Mouse (Mus musculus): ENCODE measurements around the gene Creb3l1. TPM values are rescaled to one million over a fixed set of nuclear protein-coding genes. Genes with fewer than 3 reads are reported as not detected.

The Creb3l1 gene
- polyA plus RNA-seq, 1 experiment, result 10.9 TPM

DNA sequence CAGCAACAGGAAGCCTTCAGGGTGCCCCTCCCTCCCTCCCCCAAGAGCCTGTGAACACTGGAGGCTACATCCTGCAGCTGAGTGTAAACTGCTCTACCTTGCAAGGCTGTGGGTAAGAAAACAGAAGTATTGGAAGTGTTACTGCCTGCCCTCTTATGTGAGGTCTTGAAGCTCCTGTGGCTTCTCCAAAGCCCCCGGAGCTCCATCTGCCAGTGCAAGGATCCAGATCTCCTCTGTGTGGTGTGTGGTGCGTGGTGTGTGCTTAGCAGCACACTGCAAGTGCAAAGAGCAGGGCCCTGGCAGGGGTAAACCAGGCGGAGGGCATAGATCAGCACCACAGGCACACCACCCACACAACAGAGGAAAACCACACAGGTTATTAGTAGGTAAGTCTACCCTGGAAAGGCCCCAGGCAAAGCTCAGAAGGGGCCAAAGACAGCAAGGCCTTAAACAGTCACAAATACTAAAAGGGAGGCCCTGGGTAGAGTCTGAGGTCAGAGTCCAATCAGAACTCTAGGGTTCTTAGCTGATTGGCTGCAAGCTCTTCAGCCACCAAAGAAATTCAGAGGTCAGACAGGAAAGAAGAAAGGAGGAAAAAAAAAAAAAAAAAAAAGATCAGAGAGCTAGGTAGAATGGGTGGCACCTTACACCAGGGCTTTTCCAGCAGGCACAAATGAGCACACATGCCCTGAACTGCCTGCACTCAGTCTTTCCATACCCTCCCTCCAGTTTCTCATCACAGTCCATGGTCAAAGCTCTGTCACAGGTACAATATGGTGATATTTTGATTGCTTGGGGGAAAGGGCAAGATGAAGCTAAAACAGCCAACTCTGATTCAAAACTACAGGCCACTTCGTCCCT is 62.2 kb downstream of the Creb3l1 start:
- TF ChIP-seq CTCF (IDR thresholded peaks at IDR 0.05; ENCODE audit: low read depth, low read length), result no peak
- TF ChIP-seq EP300 (IDR thresholded peaks at IDR 0.05; ENCODE audit: insufficient read depth, low read depth, low read length), result no peak
- TF ChIP-seq POLR2A (IDR thresholded peaks at IDR 0.05; ENCODE audit: insufficient read depth, low read length), result no peak
- H3K4me1 ChIP-seq (ENCODE audit: control insufficient read depth, insufficient read depth, low read length), result peaks cover 13% of the 10 kb centered on the region
- no peaks in the 10 kb centered on the region for H3K36me3 ChIP-seq (ENCODE audit: control insufficient read depth, insufficient read depth, low read length, poor library complexity, severe bottlenecking)
- H3K27ac ChIP-seq (ENCODE audit: insufficient read depth, low read length), result no peak overlapping the region
- H3K27me3 ChIP-seq (ENCODE audit: control insufficient read depth, insufficient read depth, low read length, poor library complexity, severe bottlenecking), result no peaks in the 10 kb centered on the region
- H3K9me3 ChIP-seq (replicated peaks; ENCODE audit: control insufficient read depth, insufficient read depth, low read length, poor library complexity, severe bottlenecking), result no peaks in the 10 kb centered on the region
- peak overlapping the region; percentile 71; the same call in 1 of the 2 replicates for H3K4me3 ChIP-seq (ENCODE audit: low read depth, low read length)
- H3K9ac ChIP-seq (ENCODE audit: low read depth, poor library complexity, severe bottlenecking), result peak overlapping the region; percentile 73

DNA sequence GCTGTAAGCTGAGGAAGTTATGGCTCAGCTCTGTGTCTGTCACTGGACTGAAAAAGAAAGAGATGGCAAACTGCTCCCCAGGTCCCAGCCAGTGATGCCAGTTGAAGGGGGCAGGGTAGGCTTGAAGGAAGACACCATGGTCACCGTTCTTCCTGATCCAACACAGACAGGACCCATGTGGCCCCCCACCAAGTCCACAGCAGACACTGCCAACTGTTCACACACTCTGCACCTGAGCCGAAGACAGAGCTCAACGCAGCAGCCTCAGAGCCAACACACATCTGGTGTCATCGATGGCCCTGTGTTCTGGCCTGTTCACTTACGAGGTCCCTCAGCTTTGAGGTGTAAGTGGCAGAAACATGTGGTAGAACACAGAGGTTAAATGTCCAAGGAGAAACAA is 63.8 kb downstream of the Creb3l1 start:
- no peaks in the 10 kb centered on the region for H3K36me3 ChIP-seq (ENCODE audit: control insufficient read depth, insufficient read depth, low read length, poor library complexity, severe bottlenecking)
- H3K27ac ChIP-seq (ENCODE audit: insufficient read depth, low read length), result no peak overlapping the region
- peaks cover 11% of the 10 kb centered on the region for H3K4me1 ChIP-seq (ENCODE audit: control insufficient read depth, insufficient read depth, low read length)
- TF ChIP-seq EP300 (IDR thresholded peaks at IDR 0.05; ENCODE audit: insufficient read depth, low read depth, low read length), result no peak
- TF ChIP-seq CTCF (IDR thresholded peaks at IDR 0.05; ENCODE audit: low read depth, low read length), result no peak
- no peak for TF ChIP-seq POLR2A (IDR thresholded peaks at IDR 0.05; ENCODE audit: insufficient read depth, low read length)
- H3K4me3 ChIP-seq (ENCODE audit: low read depth, low read length), result no peak overlapping the region
- no peak overlapping the region for H3K9ac ChIP-seq (ENCODE audit: low read depth, poor library complexity, severe bottlenecking)
- no peaks in the 10 kb centered on the region for H3K9me3 ChIP-seq (replicated peaks; ENCODE audit: control insufficient read depth, insufficient read depth, low read length, poor library complexity, severe bottlenecking)
- no peaks in the 10 kb centered on the region for H3K27me3 ChIP-seq (ENCODE audit: control insufficient read depth, insufficient read depth, low read length, poor library complexity, severe bottlenecking)

DNA sequence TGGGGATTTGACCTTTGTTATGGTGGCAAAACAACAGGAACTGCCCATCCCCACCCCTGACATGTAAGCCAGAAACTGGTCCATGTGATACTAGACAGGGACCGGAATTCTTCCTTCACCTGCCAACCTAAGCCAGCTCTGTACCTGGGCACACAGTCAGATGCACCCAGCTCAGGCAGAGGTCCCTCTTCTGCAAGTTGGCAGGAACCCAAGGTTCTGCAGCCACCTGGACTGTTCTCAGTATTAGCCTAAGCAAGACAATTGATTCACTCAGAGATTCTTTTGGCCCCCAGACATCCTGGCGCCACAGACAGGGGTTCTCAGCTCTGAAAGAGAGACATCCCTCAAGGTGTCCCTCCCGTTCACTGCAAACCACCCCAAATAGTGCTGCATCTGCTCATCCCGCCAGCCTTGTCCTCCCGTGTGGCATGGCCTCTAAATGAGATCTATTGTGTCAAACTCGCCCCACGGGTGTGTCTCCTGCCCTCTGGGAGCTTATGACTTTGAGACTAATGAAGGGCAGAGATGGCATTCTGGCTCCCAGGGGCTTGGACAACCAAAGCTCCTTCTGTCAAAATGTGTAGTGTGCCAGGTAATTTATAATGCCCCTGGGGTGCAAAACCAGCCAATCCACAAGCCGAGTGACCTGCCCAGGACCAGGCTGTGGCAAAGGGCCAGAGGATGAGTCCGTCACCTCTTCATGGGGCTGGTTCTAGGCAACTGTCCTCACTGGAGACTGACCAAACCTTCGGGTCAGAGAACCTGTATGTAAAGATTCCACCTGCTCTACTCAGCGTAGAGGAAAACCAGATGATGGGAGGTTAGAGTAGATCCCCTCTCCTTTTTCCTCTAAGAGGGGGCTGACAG is 64.5 kb downstream of the Creb3l1 start:
- Histone ChIP-seq H3K9me3 (replicated peaks; ENCODE audit: control insufficient read depth, insufficient read depth, low read length, poor library complexity, severe bottlenecking) (no peaks in the 10 kb centered on the region), H3K36me3 (ENCODE audit: control insufficient read depth, insufficient read depth, low read length, poor library complexity, severe bottlenecking) (no peaks in the 10 kb centered on the region), H3K4me3 (ENCODE audit: low read depth, low read length) (no peak overlapping the region), H3K27me3 (ENCODE audit: control insufficient read depth, insufficient read depth, low read length, poor library complexity, severe bottlenecking) (no peaks in the 10 kb centered on the region), H3K4me1 (ENCODE audit: control insufficient read depth, insufficient read depth, low read length) (peaks cover 11% of the 10 kb centered on the region), H3K9ac (ENCODE audit: low read depth, poor library complexity, severe bottlenecking) (no peak overlapping the region), H3K27ac (ENCODE audit: insufficient read depth, low read length) (no peak overlapping the region)
- TF ChIP-seq EP300 (IDR thresholded peaks at IDR 0.05; ENCODE audit: insufficient read depth, low read depth, low read length) (no peak), CTCF (IDR thresholded peaks at IDR 0.05; ENCODE audit: low read depth, low read length) (no peak), POLR2A (IDR thresholded peaks at IDR 0.05; ENCODE audit: insufficient read depth, low read length) (no peak)

DNA sequence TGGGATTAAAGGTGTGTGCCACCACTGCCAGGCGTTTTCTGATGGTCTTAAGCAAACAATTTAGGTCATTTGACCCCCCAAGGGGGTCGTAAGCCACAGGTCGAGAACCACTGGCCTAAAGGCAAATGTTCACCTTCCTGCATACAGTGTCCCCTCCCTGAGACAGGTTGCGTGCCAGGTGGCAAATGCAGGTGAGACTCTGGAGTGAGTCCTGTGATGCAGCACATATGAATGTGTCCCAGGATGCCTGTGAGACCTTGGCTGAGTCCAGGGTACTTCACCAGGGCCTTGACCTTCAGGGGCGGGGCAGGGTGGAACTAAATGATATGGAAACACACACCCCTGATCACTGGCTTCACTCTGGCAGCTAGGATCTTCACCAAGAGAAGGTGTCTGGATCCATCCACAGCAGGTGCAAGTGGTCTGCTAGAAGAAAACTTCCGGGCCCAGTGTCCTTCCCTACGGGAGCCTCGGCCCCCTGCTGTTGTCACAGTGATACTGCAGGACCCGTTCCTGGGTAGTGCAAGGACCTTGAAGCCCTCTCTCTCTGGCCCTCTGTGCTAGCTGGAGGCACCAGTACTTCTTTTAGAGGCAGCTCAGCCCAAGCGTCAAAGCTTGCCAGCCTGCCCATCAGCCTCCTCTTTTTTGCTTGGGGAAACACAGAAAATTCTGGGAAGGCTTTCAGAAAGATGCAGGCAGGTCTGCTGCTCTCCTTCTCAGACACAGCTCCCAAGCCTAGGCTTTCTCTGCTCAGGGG is 65.4 kb downstream of the Creb3l1 start:
- H3K9me3 ChIP-seq (replicated peaks; ENCODE audit: control insufficient read depth, insufficient read depth, low read length, poor library complexity, severe bottlenecking), result no peaks in the 10 kb centered on the region
- H3K4me1 ChIP-seq (ENCODE audit: control insufficient read depth, insufficient read depth, low read length), result peaks cover 12% of the 10 kb centered on the region
- no peak overlapping the region for H3K27ac ChIP-seq (ENCODE audit: insufficient read depth, low read length)

DNA sequence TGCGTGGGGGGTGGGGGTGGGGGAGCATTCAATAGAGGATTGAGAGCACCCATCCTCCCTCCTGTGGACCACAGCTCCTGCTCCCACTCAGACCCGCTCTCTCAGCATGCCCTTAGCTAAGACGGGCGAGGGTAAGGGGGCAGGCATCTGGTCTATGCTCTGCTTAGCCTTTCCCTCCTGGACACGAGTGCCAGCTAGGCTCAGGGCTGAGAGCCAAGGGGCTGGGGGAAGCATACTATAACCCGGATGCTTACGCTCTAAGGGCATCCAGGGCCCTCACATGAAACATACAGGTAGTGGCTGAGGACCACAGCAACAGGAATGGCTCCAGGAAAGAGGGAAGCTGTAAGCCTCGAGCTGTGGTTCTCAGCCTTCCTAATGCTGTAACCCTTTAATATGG is 66.3 kb downstream of the Creb3l1 start:
- H3K27ac ChIP-seq (ENCODE audit: insufficient read depth, low read length), result no peak overlapping the region
- TF ChIP-seq CTCF (IDR thresholded peaks at IDR 0.05; ENCODE audit: low read depth, low read length), result no peak
- no peak for TF ChIP-seq EP300 (IDR thresholded peaks at IDR 0.05; ENCODE audit: insufficient read depth, low read depth, low read length)
- no peak for TF ChIP-seq POLR2A (IDR thresholded peaks at IDR 0.05; ENCODE audit: insufficient read depth, low read length)
- H3K36me3 ChIP-seq (ENCODE audit: control insufficient read depth, insufficient read depth, low read length, poor library complexity, severe bottlenecking), result no peaks in the 10 kb centered on the region
- H3K27me3 ChIP-seq (ENCODE audit: control insufficient read depth, insufficient read depth, low read length, poor library complexity, severe bottlenecking), result no peaks in the 10 kb centered on the region
- no peak overlapping the region for H3K4me3 ChIP-seq (ENCODE audit: low read depth, low read length)
- no peak overlapping the region for H3K9ac ChIP-seq (ENCODE audit: low read depth, poor library complexity, severe bottlenecking)
- peaks cover 14% of the 10 kb centered on the region for H3K4me1 ChIP-seq (ENCODE audit: control insufficient read depth, insufficient read depth, low read length)
- no peaks in the 10 kb centered on the region for H3K9me3 ChIP-seq (replicated peaks; ENCODE audit: control insufficient read depth, insufficient read depth, low read length, poor library complexity, severe bottlenecking)

More for the DNA sequence above, 65.4 kb downstream of the Creb3l1 start:
- no peaks in the 10 kb centered on the region for H3K27me3 ChIP-seq (ENCODE audit: control insufficient read depth, insufficient read depth, low read length, poor library complexity, severe bottlenecking)
- TF ChIP-seq POLR2A (IDR thresholded peaks at IDR 0.05; ENCODE audit: insufficient read depth, low read length) (no peak), CTCF (IDR thresholded peaks at IDR 0.05; ENCODE audit: low read depth, low read length) (peak; percentile 50)
- no peak overlapping the region for H3K9ac ChIP-seq (ENCODE audit: low read depth, poor library complexity, severe bottlenecking)
- H3K4me3 ChIP-seq (ENCODE audit: low read depth, low read length), result no peak overlapping the region
- H3K36me3 ChIP-seq (ENCODE audit: control insufficient read depth, insufficient read depth, low read length, poor library complexity, severe bottlenecking), result no peaks in the 10 kb centered on the region
